Mouse (Mus musculus): ENCODE measurements around the gene St3gal3.
A peak's percentile ranks its signal among the peaks of the same experiment; 100 is the strongest.

St3gal3 gene

GRCm38 (mm10) chr4:118019640-118020039, 115.1 kb downstream of the St3gal3 start:
- no peak for DNase-seq (ENCODE audit: low spot score in 2 of 2)

- no peak for DNase-seq (ENCODE audit: low spot score in 2 of 2)
Observed at GRCm38 (mm10) chr4:118019218-118019617, 115.5 kb downstream of the St3gal3 start.

GRCm38 (mm10) chr4:118017021-118017805, 117.5 kb downstream of the St3gal3 start:
- DNase-seq (ENCODE audit: low spot score in 2 of 2), result no peak

- DNase-seq (ENCODE audit: low spot score in 2 of 2), result no peak
Observed at GRCm38 (mm10) chr4:118016323-118016911, 118.3 kb downstream of the St3gal3 start.

- no peak for DNase-seq (ENCODE audit: low spot score in 2 of 2)
Observed at GRCm38 (mm10) chr4:118015636-118016035, 119.1 kb downstream of the St3gal3 start.

GRCm38 (mm10) chr4:118015126-118015525, 119.6 kb downstream of the St3gal3 start:
- DNase-seq (ENCODE audit: low spot score in 2 of 2), result no peak

- DNase-seq (ENCODE audit: low spot score in 2 of 2), result no peak
Observed at GRCm38 (mm10) chr4:118010661-118011173, 124.0 kb downstream of the St3gal3 start.

GRCm38 (mm10) chr4:118008433-118009033, 126.2 kb downstream of the St3gal3 start:
- no peak for DNase-seq (ENCODE audit: low spot score in 2 of 2)

GRCm38 (mm10) chr4:118001355-118001754, 133.4 kb downstream of the St3gal3 start:
- no peak for DNase-seq (ENCODE audit: low spot score in 2 of 2)

- DNase-seq (ENCODE audit: low spot score in 2 of 2), result no peak
Observed at GRCm38 (mm10) chr4:118000605-118001208, 134.0 kb downstream of the St3gal3 start.

- DNase-seq (ENCODE audit: low spot score in 2 of 2), result no peak
Observed at GRCm38 (mm10) chr4:117999951-118000350, 134.8 kb downstream of the St3gal3 start.

GRCm38 (mm10) chr4:117997381-117998269, 137.1 kb downstream of the St3gal3 start:
- DNase-seq (ENCODE audit: low spot score in 2 of 2), result peak in 1 of 2 experiments; percentile 20

- no peak for DNase-seq (ENCODE audit: low spot score in 2 of 2)
Observed at GRCm38 (mm10) chr4:117996701-117997100, 138.0 kb downstream of the St3gal3 start.

- no peak for DNase-seq (ENCODE audit: low spot score in 2 of 2)
Observed at GRCm38 (mm10) chr4:117995461-117995860, 139.3 kb downstream of the St3gal3 start.

- no peak for DNase-seq (ENCODE audit: low spot score in 2 of 2)
Observed at GRCm38 (mm10) chr4:117993421-117993820, 141.3 kb downstream of the St3gal3 start.

GRCm38 (mm10) chr4:117992872-117993271, 141.8 kb downstream of the St3gal3 start:
- DNase-seq (ENCODE audit: low spot score in 2 of 2), result no peak

GRCm38 (mm10) chr4:117992036-117992435, 142.7 kb downstream of the St3gal3 start:
- DNase-seq (ENCODE audit: low spot score in 2 of 2), result no peak

- no peak for DNase-seq (ENCODE audit: low spot score in 2 of 2)
Observed at GRCm38 (mm10) chr4:117991055-117991627, 143.6 kb downstream of the St3gal3 start.

GRCm38 (mm10) chr4:117990571-117990970, 144.1 kb downstream of the St3gal3 start:
- no peak for DNase-seq (ENCODE audit: low spot score in 2 of 2)

GRCm38 (mm10) chr4:117989801-117990200, 144.9 kb downstream of the St3gal3 start:
- DNase-seq (ENCODE audit: low spot score in 2 of 2), result no peak

- no peak for DNase-seq (ENCODE audit: low spot score in 2 of 2)
Observed at GRCm38 (mm10) chr4:117986766-117987165, 147.9 kb downstream of the St3gal3 start.

Data from right cerebral cortex, postnatal 36 days (tissue).